Mouse (Mus musculus): ENCODE data around the gene Kptn. TPM values are rescaled to one million over a fixed set of nuclear protein-coding genes. Genes with fewer than 3 reads are reported as not detected.

The Kptn gene
- polyA plus RNA-seq, 1 experiment from 2014 or later: 34.5 TPM

- Histone ChIP-seq H3K36me3 (ENCODE audit: control insufficient read depth, insufficient read depth, low read length) (peaks cover 81% of the 10 kb centered on the region), H3K4me2 (ENCODE audit: low read length) (no peak overlapping the region), H3K4me3 (ENCODE audit: low read depth, low read length) (no peak overlapping the region), H3K9me3 (replicated peaks; ENCODE audit: control insufficient read depth, low read length) (no peaks in the 10 kb centered on the region), H3K27ac (ENCODE audit: low read depth, low read length) (no peak overlapping the region), H3K9ac (ENCODE audit: low read length) (no peak overlapping the region), H3K27me3 (replicated peaks; ENCODE audit: control insufficient read depth, insufficient read depth, low read length) (no peaks in the 10 kb centered on the region), H3K4me1 (ENCODE audit: control insufficient read depth, insufficient read depth, low read length) (no peaks in the 10 kb centered on the region)
- DNase-seq (ENCODE audit: low spot score): no peak
- 92% methylated on average over 8 of the region's 8 CpGs for WGBS
- no peak for ATAC-seq
Measured at GRCm38 (mm10) chr7:16110158-16110557, 9.5 kb upstream of the Kptn start.

- DNase-seq (ENCODE audit: low spot score) (no peak), ATAC-seq (no peak)
- Histone ChIP-seq H3K4me3 (ENCODE audit: low read depth, low read length) (no peak overlapping the region), H3K27ac (ENCODE audit: low read depth, low read length) (no peak overlapping the region), H3K4me1 (ENCODE audit: control insufficient read depth, insufficient read depth, low read length) (no peaks in the 10 kb centered on the region), H3K9ac (ENCODE audit: low read length) (no peak overlapping the region), H3K36me3 (ENCODE audit: control insufficient read depth, insufficient read depth, low read length) (peaks cover 94% of the 10 kb centered on the region), H3K9me3 (replicated peaks; ENCODE audit: control insufficient read depth, low read length) (no peaks in the 10 kb centered on the region), H3K27me3 (replicated peaks; ENCODE audit: control insufficient read depth, insufficient read depth, low read length) (no peaks in the 10 kb centered on the region), H3K4me2 (ENCODE audit: low read length) (no peak overlapping the region)
- 92% methylated on average over 7 of the region's 7 CpGs for WGBS
Measured at GRCm38 (mm10) chr7:16111284-16112090, 8.2 kb upstream of the Kptn start.

GRCm38 (mm10) chr7:16116418-16116817 lies 3.3 kb upstream of the Kptn start:
- DNase-seq (ENCODE audit: low spot score) (no peak), ATAC-seq (no peak)
- no peak overlapping the region for H3K4me3 ChIP-seq (ENCODE audit: low read depth, low read length)
- no peak overlapping the region for H3K9ac ChIP-seq (ENCODE audit: low read length)
- peaks cover 62% of the 10 kb centered on the region for H3K36me3 ChIP-seq (ENCODE audit: control insufficient read depth, insufficient read depth, low read length)
- no peaks in the 10 kb centered on the region for H3K9me3 ChIP-seq (replicated peaks; ENCODE audit: control insufficient read depth, low read length)
- H3K27me3 ChIP-seq (replicated peaks; ENCODE audit: control insufficient read depth, insufficient read depth, low read length): no peaks in the 10 kb centered on the region
- H3K4me1 ChIP-seq (ENCODE audit: control insufficient read depth, insufficient read depth, low read length): no peaks in the 10 kb centered on the region; the same call in 1 of the 2 replicates
- no peak overlapping the region for H3K4me2 ChIP-seq (ENCODE audit: low read length)
- H3K27ac ChIP-seq (ENCODE audit: low read depth, low read length): no peak overlapping the region
- 96% methylated on average over 7 of the region's 7 CpGs for WGBS

DNA sequence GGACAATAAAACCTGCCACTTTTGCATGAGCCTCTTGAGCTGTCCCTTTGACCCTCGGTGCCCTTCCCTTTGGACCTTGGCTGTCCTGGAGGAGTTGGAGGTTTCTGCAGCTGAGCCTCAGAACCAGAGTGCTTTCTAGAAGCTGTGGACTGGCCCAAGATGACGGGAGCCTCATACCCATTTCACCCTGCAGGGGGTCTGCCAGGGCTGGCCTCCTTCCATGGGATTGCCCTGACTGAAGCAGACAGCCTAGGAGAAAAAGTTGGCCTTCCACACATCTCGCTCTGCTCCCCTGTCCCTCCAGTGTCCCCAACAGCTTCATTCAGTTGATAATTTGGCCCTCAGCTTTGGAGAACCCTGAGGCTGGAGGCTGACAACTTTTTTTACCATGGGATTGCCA lies 2.6 kb upstream of the Kptn start:
- no peak overlapping the region for H3K27ac ChIP-seq (ENCODE audit: low read depth, low read length)
- no peak overlapping the region for H3K4me2 ChIP-seq (ENCODE audit: low read length)
- DNase-seq (ENCODE audit: low spot score): no peak
- H3K36me3 ChIP-seq (ENCODE audit: control insufficient read depth, insufficient read depth, low read length): peaks cover 55% of the 10 kb centered on the region
- H3K9me3 ChIP-seq (replicated peaks; ENCODE audit: control insufficient read depth, low read length): no peaks in the 10 kb centered on the region
- no peak for ATAC-seq
- WGBS: 83% methylated on average over 3 of the region's 3 CpGs
- H3K9ac ChIP-seq (ENCODE audit: low read length): no peak overlapping the region
- no peaks in the 10 kb centered on the region; the same call in 1 of the 2 replicates for H3K4me1 ChIP-seq (ENCODE audit: control insufficient read depth, insufficient read depth, low read length)
- no peaks in the 10 kb centered on the region for H3K27me3 ChIP-seq (replicated peaks; ENCODE audit: control insufficient read depth, insufficient read depth, low read length)
- no peak overlapping the region for H3K4me3 ChIP-seq (ENCODE audit: low read depth, low read length)

DNA sequence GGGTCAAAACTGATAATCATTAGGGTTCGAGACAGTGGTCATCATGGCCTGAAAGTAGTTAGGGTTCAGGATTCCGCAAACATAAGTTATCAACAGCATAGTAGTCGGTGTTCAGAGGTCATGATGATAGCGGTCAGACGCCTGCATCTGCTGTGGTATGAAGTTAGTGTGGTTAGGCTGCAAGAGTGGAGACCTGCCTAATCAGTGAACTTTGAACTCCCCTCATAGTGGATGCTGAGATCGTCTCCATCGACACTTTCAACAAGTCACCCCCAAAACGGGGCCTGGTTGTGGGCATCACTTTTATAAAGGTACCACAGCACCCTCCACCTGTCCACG lies 536 bp downstream of the Kptn start:
- ATAC-seq (no peak), DNase-seq (ENCODE audit: low spot score) (no peak)
- peak overlapping the region; percentile 52 for H3K4me2 ChIP-seq (ENCODE audit: low read length)
- no peaks in the 10 kb centered on the region for H3K9me3 ChIP-seq (replicated peaks; ENCODE audit: control insufficient read depth, low read length)
- H3K27ac ChIP-seq (ENCODE audit: low read depth, low read length): no peak overlapping the region
- no peaks in the 10 kb centered on the region for H3K27me3 ChIP-seq (replicated peaks; ENCODE audit: control insufficient read depth, insufficient read depth, low read length)
- H3K4me3 ChIP-seq (ENCODE audit: low read depth, low read length): peak overlapping the region; percentile 65
- H3K9ac ChIP-seq (ENCODE audit: low read length): peak overlapping the region; percentile 83; the same call in 1 of the 2 replicates
- H3K4me1 ChIP-seq (ENCODE audit: control insufficient read depth, insufficient read depth, low read length): no peaks in the 10 kb centered on the region; the same call in 1 of the 2 replicates
- peaks cover 26% of the 10 kb centered on the region for H3K36me3 ChIP-seq (ENCODE audit: control insufficient read depth, insufficient read depth, low read length)
- WGBS: 58% methylated on average over 9 of the region's 9 CpGs

DNA sequence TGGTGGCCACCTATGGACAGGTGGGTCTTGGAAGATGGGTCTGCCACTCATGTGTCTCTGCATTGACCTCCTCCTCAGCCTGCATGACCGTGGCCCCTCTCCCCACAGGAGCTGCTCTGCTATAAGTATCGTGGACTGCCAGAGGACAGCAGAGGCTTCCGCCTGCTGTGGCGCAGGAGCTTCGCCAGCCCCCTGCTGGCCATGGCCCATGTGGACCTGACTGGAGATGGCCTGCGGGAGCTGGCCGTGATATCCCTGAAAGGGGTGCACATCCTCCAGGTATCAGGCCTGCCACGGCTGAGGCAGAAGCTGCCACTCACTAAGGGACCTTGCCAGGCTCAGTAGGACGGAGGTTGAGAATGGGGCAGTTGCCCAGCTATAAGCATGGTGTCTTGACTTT lies 6.1 kb downstream of the Kptn start:
- ATAC-seq (no peak), DNase-seq (ENCODE audit: low spot score) (no peak)
- H3K4me2 ChIP-seq (ENCODE audit: low read length): no peak overlapping the region
- H3K9ac ChIP-seq (ENCODE audit: low read length): no peak overlapping the region
- WGBS: 92% methylated on average over 9 of the region's 9 CpGs
- H3K27ac ChIP-seq (ENCODE audit: low read depth, low read length): no peak overlapping the region
- H3K4me3 ChIP-seq (ENCODE audit: low read depth, low read length): no peak overlapping the region
- H3K27me3 ChIP-seq (replicated peaks; ENCODE audit: control insufficient read depth, insufficient read depth, low read length): no peaks in the 10 kb centered on the region
- H3K4me1 ChIP-seq (ENCODE audit: control insufficient read depth, insufficient read depth, low read length): peaks cover 9% of the 10 kb centered on the region
- no peaks in the 10 kb centered on the region for H3K9me3 ChIP-seq (replicated peaks; ENCODE audit: control insufficient read depth, low read length)
- H3K36me3 ChIP-seq (ENCODE audit: control insufficient read depth, insufficient read depth, low read length): 0 out of 2 replicates have a peak, but pooled peaks cover 6% of the 10 kb centered on the region

DNA sequence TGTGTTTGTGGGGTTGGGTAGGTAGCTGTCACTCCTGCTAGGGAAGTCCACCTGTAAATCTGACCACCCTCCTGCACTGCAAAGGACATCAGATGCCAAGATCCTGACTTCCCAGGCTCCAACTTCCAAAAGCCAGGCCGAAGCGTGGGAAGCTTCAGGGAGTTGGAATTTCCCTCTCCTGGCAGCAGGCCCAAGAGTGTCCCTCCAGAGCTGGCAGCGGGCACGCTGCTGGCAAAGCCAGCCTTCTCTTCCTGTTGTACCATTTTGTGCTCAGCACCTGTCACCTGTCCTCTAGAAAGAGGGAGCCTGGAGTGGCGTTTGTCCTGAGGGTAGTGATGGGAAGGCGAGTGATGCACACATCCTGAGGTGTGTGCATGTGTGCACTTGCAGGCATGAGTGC lies 8.6 kb downstream of the Kptn start:
- Histone ChIP-seq H3K9ac (ENCODE audit: low read length) (no peak overlapping the region), H3K4me2 (ENCODE audit: low read length) (no peak overlapping the region), H3K27ac (ENCODE audit: low read depth, low read length) (no peak overlapping the region), H3K4me1 (ENCODE audit: control insufficient read depth, insufficient read depth, low read length) (peaks cover 30% of the 10 kb centered on the region), H3K36me3 (ENCODE audit: control insufficient read depth, insufficient read depth, low read length) (0 out of 2 replicates have a peak, but pooled peaks cover 3% of the 10 kb centered on the region), H3K27me3 (replicated peaks; ENCODE audit: control insufficient read depth, insufficient read depth, low read length) (no peaks in the 10 kb centered on the region), H3K9me3 (replicated peaks; ENCODE audit: control insufficient read depth, low read length) (no peaks in the 10 kb centered on the region), H3K4me3 (ENCODE audit: low read depth, low read length) (no peak overlapping the region)
- ATAC-seq (no peak), DNase-seq (ENCODE audit: low spot score) (no peak)
- 74% methylated on average over 6 of the region's 6 CpGs for WGBS

- DNase-seq (ENCODE audit: low spot score): no peak
- H3K27ac ChIP-seq (ENCODE audit: low read depth, low read length): no peak overlapping the region; the same call in 1 of the 2 replicates
Measured at GRCm38 (mm10) chr7:16128899-16129298, 9.2 kb downstream of the Kptn start.

GRCm38 (mm10) chr7:16129421-16129845 lies 9.7 kb downstream of the Kptn start, which contains the start of gene Slc8a2:
Gene Slc8a2, plus strand, starts transcription at chr7:16129826.
- Histone ChIP-seq H3K4me2 (ENCODE audit: low read length) (peak within 1 kb of the TSS; percentile 73), H3K9me3 (replicated peaks; ENCODE audit: control insufficient read depth, low read length) (no peaks in the 10 kb centered on the region), H3K27ac (ENCODE audit: low read depth, low read length) (peak within 1 kb of the TSS; percentile 61), H3K36me3 (ENCODE audit: control insufficient read depth, insufficient read depth, low read length) (peaks cover 3% of the 10 kb centered on the region; the same call in 1 of the 2 replicates), H3K27me3 (replicated peaks; ENCODE audit: control insufficient read depth, insufficient read depth, low read length) (no peaks in the 10 kb centered on the region), H3K4me3 (ENCODE audit: low read depth, low read length) (peak within 1 kb of the TSS; percentile 34), H3K4me1 (ENCODE audit: control insufficient read depth, insufficient read depth, low read length) (peaks cover 39% of the 10 kb centered on the region), H3K9ac (ENCODE audit: low read length) (peak within 1 kb of the TSS; percentile 66)
- WGBS: under 1% methylated on average over 12 of the region's 12 CpGs
- DNase-seq (ENCODE audit: low spot score) (peak; percentile 88), ATAC-seq (peak; percentile 79)

More at GRCm38 (mm10) chr7:16128899-16129298, 9.2 kb downstream of the Kptn start:
- H3K36me3 ChIP-seq (ENCODE audit: control insufficient read depth, insufficient read depth, low read length): 0 out of 2 replicates have a peak, but pooled peaks cover 3% of the 10 kb centered on the region
- no peak for ATAC-seq
- no peaks in the 10 kb centered on the region for H3K27me3 ChIP-seq (replicated peaks; ENCODE audit: control insufficient read depth, insufficient read depth, low read length)
- no peak overlapping the region for H3K9ac ChIP-seq (ENCODE audit: low read length)
- no peak overlapping the region for H3K4me3 ChIP-seq (ENCODE audit: low read depth, low read length)
- H3K4me2 ChIP-seq (ENCODE audit: low read length): peak overlapping the region; percentile 73
- H3K9me3 ChIP-seq (replicated peaks; ENCODE audit: control insufficient read depth, low read length): no peaks in the 10 kb centered on the region
- WGBS: 63% methylated on average over 5 of the region's 5 CpGs
- peaks cover 34% of the 10 kb centered on the region for H3K4me1 ChIP-seq (ENCODE audit: control insufficient read depth, insufficient read depth, low read length)
